Mouse (Mus musculus) brain, embryonic 14.5 days (tissue): ENCODE results near the gene Fam160a2.

Experiments used
- CTCF ChIP-seq: fragments of 200-500 bp; IDR thresholded peaks from 2 replicates; pipeline ENCODE4 v1.5.1; 2012; ENCODE audit warnings: inconsistent platforms, mild to moderate bottlenecking, moderate library complexity, borderline replicate concordance; ENCODE audit not compliant: insufficient read depth, insufficient read length; ENCODE audit errors: extremely low read depth
- POLR2A ChIP-seq: fragments of 200-500 bp; IDR thresholded peaks from 2 replicates; pipeline ENCODE4 v1.6.1; 2012; ENCODE audit warnings: mild to moderate bottlenecking, inconsistent platforms, borderline replicate concordance; ENCODE audit not compliant: poor library complexity, insufficient read depth, insufficient read length, severe bottlenecking; ENCODE audit errors: extremely low read depth

DNA sequence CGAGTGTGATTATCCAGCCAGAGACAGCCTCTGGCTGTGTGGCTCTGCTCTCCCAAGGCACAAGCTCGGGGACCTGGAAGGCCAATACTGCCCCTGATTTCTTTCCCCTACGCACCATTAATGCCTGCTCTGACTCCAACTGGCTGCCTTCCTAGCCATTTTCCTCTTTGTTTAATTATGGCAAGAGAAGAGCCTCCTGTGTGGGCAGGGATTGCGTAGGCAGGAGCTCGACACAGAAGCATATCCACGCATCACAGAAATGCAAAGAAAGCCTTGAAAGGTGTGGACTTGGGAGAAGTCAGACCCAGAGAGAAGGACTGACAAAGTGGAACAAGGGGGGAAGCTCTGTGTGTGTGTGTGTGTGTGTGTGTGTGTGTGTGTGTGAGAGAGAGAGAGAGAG is 14.5 kb upstream of the Fam160a2 start:
- no peak for TF ChIP-seq CTCF
- TF ChIP-seq POLR2A = no peak
